Mouse (Mus musculus) layer of hippocampus, adult 8-10 months (tissue): ENCODE data around the gene Tmpo. TPM values are rescaled to one million over a fixed set of nuclear protein-coding genes. Genes with fewer than 3 reads are reported as not detected.
A peak's percentile ranks its signal among the peaks of the same experiment; 100 is the strongest.
"Not testable (repeated sequence)": the region's sequence is repeated elsewhere in the genome, so short reads cannot be mapped to it uniquely, and the experiment has no call there.

ENCODE experiments used
- DNase-seq, 2 experiments: peaks; one replicate each; pipeline ENCODE4 v3.0.0; 2022; ENCODE audit warnings: low spot score in 2 of 2
- total RNA-seq, 4 experiments: library from RNA; stranded (reverse); gene quantifications; 2 replicates each; pipeline ENCODE4 v1.2.4; 2022

Tmpo gene
- total RNA-seq, 4 experiments from 2014 or later = 39.2 to 51.2 (median 41.8) TPM

GRCm38 (mm10) chr10:91185721-91186120 is 4.6 kb upstream of the Tmpo start:
- DNase-seq = no peak

GRCm38 (mm10) chr10:91184893-91185292 is 3.8 kb upstream of the Tmpo start:
- DNase-seq = not testable (repeated sequence)

GRCm38 (mm10) chr10:91183316-91183715 is 2.2 kb upstream of the Tmpo start:
- DNase-seq = no peak

- no peak for DNase-seq
These were observed 1.3 kb upstream of the Tmpo start for GRCm38 (mm10) chr10:91182291-91182990.

- DNase-seq = peak; percentile 96 to 99
These were observed 560 bp upstream of the Tmpo start for GRCm38 (mm10) chr10:91181461-91182288.

GRCm38 (mm10) chr10:91180301-91180700 is 814 bp downstream of the Tmpo start:
- DNase-seq = no peak

- no peak for DNase-seq
These were observed 1.3 kb downstream of the Tmpo start for GRCm38 (mm10) chr10:91179834-91180233.

GRCm38 (mm10) chr10:91177201-91177600 is 3.9 kb downstream of the Tmpo start:
- DNase-seq = no peak

- no peak for DNase-seq
These were observed 8.6 kb downstream of the Tmpo start for GRCm38 (mm10) chr10:91172329-91173100.

GRCm38 (mm10) chr10:91171455-91172328 is 9.4 kb downstream of the Tmpo start:
- DNase-seq = peak; percentile 81 to 93

GRCm38 (mm10) chr10:91171041-91171440 is 10.1 kb downstream of the Tmpo start:
- DNase-seq = no peak

GRCm38 (mm10) chr10:91170143-91170941 is 10.8 kb downstream of the Tmpo start:
- peak; percentile 55 to 76 for DNase-seq

GRCm38 (mm10) chr10:91169414-91170065 is 11.6 kb downstream of the Tmpo start:
- no peak for DNase-seq

GRCm38 (mm10) chr10:91167352-91167751 is 13.8 kb downstream of the Tmpo start:
- DNase-seq = no peak

- no peak for DNase-seq
These were observed 14.2 kb downstream of the Tmpo start for GRCm38 (mm10) chr10:91166890-91167289.

- DNase-seq = no peak
These were observed 15.3 kb downstream of the Tmpo start for GRCm38 (mm10) chr10:91165850-91166249.

- no peak for DNase-seq
These were observed 16.6 kb downstream of the Tmpo start for GRCm38 (mm10) chr10:91164491-91164890.

- DNase-seq = no peak
These were observed 18.5 kb downstream of the Tmpo start for GRCm38 (mm10) chr10:91162511-91163163.

GRCm38 (mm10) chr10:91162077-91162476 is 19.0 kb downstream of the Tmpo start:
- no peak for DNase-seq
